Mouse (Mus musculus): Measurements from ENCODE around the gene Rhof. TPM values are rescaled to one million over a fixed set of nuclear protein-coding genes. Genes with fewer than 3 reads are reported as not detected.
A peak's percentile ranks its signal among the peaks of the same experiment; 100 is the strongest.

Gene Rhof
- polyA plus RNA-seq, 1 experiment from 2014 or later = 2.5 TPM

DNA sequence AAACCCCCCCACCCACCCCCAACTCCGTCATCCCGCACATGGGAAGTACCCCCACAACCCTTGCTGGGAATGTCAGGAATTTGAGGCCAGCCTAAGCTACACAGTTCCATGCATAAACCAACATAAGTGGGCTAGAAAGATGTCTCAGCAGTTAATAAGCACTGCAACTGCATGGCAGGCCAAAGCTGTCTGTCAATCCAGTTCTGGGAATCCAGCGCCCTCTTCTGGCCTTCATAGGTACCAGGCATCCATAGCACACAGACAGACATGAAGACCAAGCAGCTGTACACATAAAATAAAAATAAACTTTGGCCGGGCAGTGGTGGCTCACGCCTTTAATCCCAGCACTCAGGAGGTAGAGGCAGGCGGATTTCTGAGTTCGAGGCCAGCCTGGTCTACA, 22.9 kb upstream of the Rhof start:
- Histone ChIP-seq H3K4me2 (no peak overlapping the region), H3K9ac (no peak overlapping the region), H3K4me1 (ENCODE audit: insufficient read depth) (0 out of 2 replicates have a peak, but pooled peaks cover 3% of the 10 kb centered on the region), H3K36me3 (ENCODE audit: insufficient read depth) (peaks cover 88% of the 10 kb centered on the region), H3K4me3 (ENCODE audit: low read depth, low read length) (no peak overlapping the region), H3K27me3 (ENCODE audit: insufficient read depth, low read length) (no peaks in the 10 kb centered on the region), H3K27ac (ENCODE audit: low read depth) (no peak overlapping the region), H3K9me3 (ENCODE audit: low read depth, low read length) (no peaks in the 10 kb centered on the region)
- ATAC-seq (ENCODE audit: insufficient read depth) = 0 out of 2 replicates have a peak, but pooled peaks have one; percentile 33
- peak; percentile 78 for TF ChIP-seq CTCF (IDR thresholded peaks at IDR 0.05; ENCODE audit: low read depth)
- WGBS = 33% methylated on average over 7 of the region's 7 CpGs
- peak; percentile 87 for DNase-seq

GRCm38 (mm10) chr5:123152901-123153300, 20.4 kb upstream of the Rhof start:
- WGBS = 74% methylated on average over 1 of the region's 1 CpGs
- Histone ChIP-seq H3K9me3 (ENCODE audit: low read depth, low read length) (no peaks in the 10 kb centered on the region), H3K4me2 (no peak overlapping the region), H3K4me3 (ENCODE audit: low read depth, low read length) (no peak overlapping the region), H3K36me3 (ENCODE audit: insufficient read depth) (peaks cover 82% of the 10 kb centered on the region), H3K27me3 (ENCODE audit: insufficient read depth, low read length) (no peaks in the 10 kb centered on the region), H3K9ac (no peak overlapping the region), H3K27ac (ENCODE audit: low read depth) (no peak overlapping the region), H3K4me1 (ENCODE audit: insufficient read depth) (peaks cover 6% of the 10 kb centered on the region; the same call in 1 of the 2 replicates)
- ATAC-seq (ENCODE audit: insufficient read depth) (no peak), DNase-seq (no peak)
- TF ChIP-seq CTCF (IDR thresholded peaks at IDR 0.05; ENCODE audit: low read depth) = no peak

- no peak for TF ChIP-seq CTCF (IDR thresholded peaks at IDR 0.05; ENCODE audit: low read depth)
- Histone ChIP-seq H3K36me3 (ENCODE audit: insufficient read depth) (peaks cover 82% of the 10 kb centered on the region), H3K9ac (no peak overlapping the region)
Measured at GRCm38 (mm10) chr5:123151707-123152362, 19.3 kb upstream of the Rhof start.

GRCm38 (mm10) chr5:123151077-123151476, 18.6 kb upstream of the Rhof start:
- peak overlapping the region; percentile 62 for H3K4me2 ChIP-seq
- H3K9ac ChIP-seq = no peak overlapping the region
- no peak overlapping the region for H3K27ac ChIP-seq (ENCODE audit: low read depth)
- DNase-seq (peak; percentile 67), ATAC-seq (ENCODE audit: insufficient read depth) (no peak)
- WGBS = 17% methylated on average over 7 of the region's 7 CpGs
- peaks cover 82% of the 10 kb centered on the region for H3K36me3 ChIP-seq (ENCODE audit: insufficient read depth)
- peak overlapping the region; percentile 38; the same call in 1 of the 2 replicates for H3K4me3 ChIP-seq (ENCODE audit: low read depth, low read length)
- H3K9me3 ChIP-seq (ENCODE audit: low read depth, low read length) = no peaks in the 10 kb centered on the region
- TF ChIP-seq CTCF (IDR thresholded peaks at IDR 0.05; ENCODE audit: low read depth) = no peak
- peaks cover 6% of the 10 kb centered on the region; the same call in 1 of the 2 replicates for H3K4me1 ChIP-seq (ENCODE audit: insufficient read depth)
- H3K27me3 ChIP-seq (ENCODE audit: insufficient read depth, low read length) = no peaks in the 10 kb centered on the region

More at GRCm38 (mm10) chr5:123151707-123152362, 19.3 kb upstream of the Rhof start:
- 93% methylated on average over 18 of the region's 19 CpGs for WGBS
- Histone ChIP-seq H3K4me2 (no peak overlapping the region), H3K27me3 (ENCODE audit: insufficient read depth, low read length) (no peaks in the 10 kb centered on the region), H3K4me1 (ENCODE audit: insufficient read depth) (peaks cover 6% of the 10 kb centered on the region; the same call in 1 of the 2 replicates), H3K4me3 (ENCODE audit: low read depth, low read length) (no peak overlapping the region), H3K27ac (ENCODE audit: low read depth) (no peak overlapping the region), H3K9me3 (ENCODE audit: low read depth, low read length) (no peaks in the 10 kb centered on the region)
- DNase-seq (no peak), ATAC-seq (ENCODE audit: insufficient read depth) (no peak)

DNA sequence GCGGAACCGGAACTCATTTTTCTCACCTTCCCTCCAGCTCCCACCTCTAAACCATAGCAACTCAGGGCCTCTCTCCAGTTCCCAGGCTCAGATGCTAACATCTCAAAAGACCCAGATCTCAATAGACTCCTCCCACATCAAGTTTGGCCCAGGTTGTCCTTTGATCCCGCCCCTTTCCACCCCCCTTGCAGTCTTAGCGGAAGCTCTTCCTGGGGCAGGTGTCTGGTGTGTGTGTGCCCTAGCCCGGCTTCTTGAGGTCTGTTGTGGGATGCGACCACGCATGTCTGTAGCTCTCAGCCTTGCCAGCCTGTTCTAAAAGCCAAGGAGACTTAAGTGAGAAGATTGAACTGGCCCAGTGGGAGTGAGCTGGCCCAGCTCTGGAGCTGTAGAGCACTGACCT, 18.1 kb upstream of the Rhof start:
- no peak for DNase-seq
- Histone ChIP-seq H3K27ac (ENCODE audit: low read depth) (no peak overlapping the region), H3K9ac (peak overlapping the region; percentile 31; the same call in 1 of the 2 replicates)

GRCm38 (mm10) chr5:123149451-123150400, 17.2 kb upstream of the Rhof start:
- Histone ChIP-seq H3K4me3 (ENCODE audit: low read depth, low read length) (peak overlapping the region; percentile 38), H3K27ac (ENCODE audit: low read depth) (no peak overlapping the region), H3K27me3 (ENCODE audit: insufficient read depth, low read length) (no peaks in the 10 kb centered on the region), H3K9ac (peak overlapping the region; percentile 31), H3K9me3 (ENCODE audit: low read depth, low read length) (no peaks in the 10 kb centered on the region), H3K4me2 (peak overlapping the region; percentile 62), H3K4me1 (ENCODE audit: insufficient read depth) (peaks cover 15% of the 10 kb centered on the region; the same call in 1 of the 2 replicates), H3K36me3 (ENCODE audit: insufficient read depth) (peaks cover 86% of the 10 kb centered on the region)
- peak; percentile 84 for ATAC-seq (ENCODE audit: insufficient read depth)
- peak; percentile 95 for DNase-seq
- WGBS = 5% methylated on average over 19 of the region's 19 CpGs
- peak; percentile 96 for TF ChIP-seq CTCF (IDR thresholded peaks at IDR 0.05; ENCODE audit: low read depth)

More for the DNA sequence above, 18.1 kb upstream of the Rhof start:
- Histone ChIP-seq H3K4me1 (ENCODE audit: insufficient read depth) (peaks cover 6% of the 10 kb centered on the region; the same call in 1 of the 2 replicates), H3K4me3 (ENCODE audit: low read depth, low read length) (peak overlapping the region; percentile 38), H3K27me3 (ENCODE audit: insufficient read depth, low read length) (no peaks in the 10 kb centered on the region), H3K4me2 (peak overlapping the region; percentile 62), H3K36me3 (ENCODE audit: insufficient read depth) (peaks cover 82% of the 10 kb centered on the region), H3K9me3 (ENCODE audit: low read depth, low read length) (no peaks in the 10 kb centered on the region)
- ATAC-seq (ENCODE audit: insufficient read depth) = no peak
- TF ChIP-seq CTCF (IDR thresholded peaks at IDR 0.05; ENCODE audit: low read depth) = no peak
- WGBS = 22% methylated on average over 7 of the region's 7 CpGs
